Mouse (Mus musculus): ENCODE results near the gene Agpat3.

- TF ChIP-seq CTCF (IDR thresholded peaks at IDR 0.05; ENCODE audit: control insufficient read depth, insufficient read depth, insufficient read length) = no peak
- TF ChIP-seq MAX (IDR thresholded peaks at IDR 0.05) = no peak
- no peak for TF ChIP-seq FOSL1 (IDR thresholded peaks at IDR 0.05; ENCODE audit: insufficient read depth, low read length, poor library complexity, severe bottlenecking)
- TF ChIP-seq USF1 (IDR thresholded peaks at IDR 0.05; ENCODE audit: low read depth) = no peak
These were observed 3.8 kb upstream of the Agpat3 start for GRCm38 (mm10) chr10:78355931-78356593.

Data from C2C12 (cell line).